Mouse (Mus musculus) cerebellum, adult 2 months (tissue): ENCODE data around the gene Pigt. TPM values are rescaled to one million over a fixed set of nuclear protein-coding genes. Genes with fewer than 3 reads are reported as not detected.
A peak's percentile ranks its signal among the peaks of the same experiment; 100 is the strongest.

Experiments
- DNase-seq, 2 experiments: peaks; one replicate each; pipeline ENCODE4 v3.0.0; 2021
- H3K27ac ChIP-seq: fragments of 200-500 bp; 2 replicates; pipeline ENCODE4 v1.5.1; 2012; ENCODE audit warnings: low read length, control low read depth, inconsistent platforms; ENCODE audit not compliant: insufficient read depth
- H3K27me3 ChIP-seq: fragments of 200-500 bp; 2 replicates; pipeline ENCODE4 v1.6.1; 2012; ENCODE audit warnings: inconsistent platforms, mild to moderate bottlenecking, low read length, moderate library complexity; ENCODE audit not compliant: control insufficient read depth, insufficient read depth
- H3K4me1 ChIP-seq: fragments of 200-500 bp; 2 replicates; pipeline ENCODE4 v1.6.1; 2011; ENCODE audit warnings: low read length; ENCODE audit not compliant: control insufficient read depth, insufficient read depth
- H3K4me3 ChIP-seq: fragments of 200-500 bp; replicated peaks from 2 replicates; pipeline ENCODE3; 2011; ENCODE audit warnings: mild to moderate bottlenecking, low read depth, low read length, control low read depth; ENCODE audit not compliant: insufficient read depth
- CTCF ChIP-seq: fragments of 200-500 bp; IDR thresholded peaks from 2 replicates; pipeline ENCODE4 v1.5.1; 2011; ENCODE audit warnings: low read depth, mild to moderate bottlenecking, control low read depth, low read length, moderate library complexity, borderline replicate concordance; ENCODE audit not compliant: insufficient read depth
- POLR2A ChIP-seq: fragments of 200-500 bp; IDR thresholded peaks from 2 replicates; pipeline ENCODE4 v1.6.1; 2011; ENCODE audit warnings: low read length, control low read depth, borderline replicate concordance; ENCODE audit not compliant: insufficient read depth
- WGBS: fragments of 180-500 bp; shearing (Covaris S2); methylation state at CpG from one replicate; pipeline ENCODE4 v1.1.7; 2018; 5-methylcytosine and 5-hydroxymethylcytosine counted together
- polyA plus RNA-seq: library from polyadenylated mRNA; depleted of rRNA; stranded (reverse); fragments of >200 nt; gene quantifications from 2 replicates; pipeline ENCODE4 v1.2.3, GENCODE M21; 2012

Pigt gene
- polyA plus RNA-seq, 1 experiment: 109 TPM

DNA sequence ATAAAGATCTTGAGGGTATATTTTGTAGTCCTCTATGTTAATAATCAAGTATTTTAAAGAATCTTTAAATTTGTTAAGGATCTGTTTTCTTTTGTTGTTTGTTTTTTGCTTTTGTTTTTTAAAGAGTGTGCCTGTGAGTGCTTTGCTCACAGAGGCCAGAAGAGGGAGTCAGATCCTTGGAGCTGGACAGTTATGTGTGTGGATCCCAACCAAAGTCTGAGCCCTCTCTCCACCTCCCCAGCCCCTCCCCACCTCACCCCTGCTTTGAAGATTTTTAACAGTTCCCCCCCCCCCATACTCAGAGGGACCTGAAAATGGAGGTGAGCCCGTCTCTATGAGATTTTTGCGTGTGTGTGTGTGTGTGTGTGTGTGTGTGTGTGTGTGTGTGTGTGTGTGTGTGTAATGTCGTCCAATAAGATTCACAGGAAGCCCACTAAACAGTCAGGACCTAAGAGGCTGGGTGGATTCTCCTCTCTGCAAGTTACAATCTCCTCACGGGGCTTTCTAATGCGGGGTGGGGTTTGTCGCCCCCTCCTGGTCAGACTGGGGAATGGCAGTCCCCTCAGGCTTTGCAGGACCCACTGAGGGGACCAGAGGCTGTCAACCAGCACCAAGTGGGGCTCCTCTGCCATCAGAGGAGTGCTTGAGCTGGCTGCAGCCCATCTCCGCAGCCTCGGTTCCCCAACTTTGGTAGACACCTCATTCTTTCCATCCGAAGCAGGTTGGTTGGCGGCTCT lies 20.3 kb downstream of the Pigt start:
- H3K27ac ChIP-seq: no peak overlapping the region
- H3K4me1 ChIP-seq: no peaks in the 10 kb centered on the region
- TF ChIP-seq POLR2A (no peak), CTCF (peak; percentile 79; the same call in 1 of the 2 replicates)
- WGBS: 36% methylated on average over 10 of the region's 10 CpGs
- H3K4me3 ChIP-seq: no peak overlapping the region
- no peaks in the 10 kb centered on the region for H3K27me3 ChIP-seq
- peak; percentile 40 to 62 for DNase-seq

DNA sequence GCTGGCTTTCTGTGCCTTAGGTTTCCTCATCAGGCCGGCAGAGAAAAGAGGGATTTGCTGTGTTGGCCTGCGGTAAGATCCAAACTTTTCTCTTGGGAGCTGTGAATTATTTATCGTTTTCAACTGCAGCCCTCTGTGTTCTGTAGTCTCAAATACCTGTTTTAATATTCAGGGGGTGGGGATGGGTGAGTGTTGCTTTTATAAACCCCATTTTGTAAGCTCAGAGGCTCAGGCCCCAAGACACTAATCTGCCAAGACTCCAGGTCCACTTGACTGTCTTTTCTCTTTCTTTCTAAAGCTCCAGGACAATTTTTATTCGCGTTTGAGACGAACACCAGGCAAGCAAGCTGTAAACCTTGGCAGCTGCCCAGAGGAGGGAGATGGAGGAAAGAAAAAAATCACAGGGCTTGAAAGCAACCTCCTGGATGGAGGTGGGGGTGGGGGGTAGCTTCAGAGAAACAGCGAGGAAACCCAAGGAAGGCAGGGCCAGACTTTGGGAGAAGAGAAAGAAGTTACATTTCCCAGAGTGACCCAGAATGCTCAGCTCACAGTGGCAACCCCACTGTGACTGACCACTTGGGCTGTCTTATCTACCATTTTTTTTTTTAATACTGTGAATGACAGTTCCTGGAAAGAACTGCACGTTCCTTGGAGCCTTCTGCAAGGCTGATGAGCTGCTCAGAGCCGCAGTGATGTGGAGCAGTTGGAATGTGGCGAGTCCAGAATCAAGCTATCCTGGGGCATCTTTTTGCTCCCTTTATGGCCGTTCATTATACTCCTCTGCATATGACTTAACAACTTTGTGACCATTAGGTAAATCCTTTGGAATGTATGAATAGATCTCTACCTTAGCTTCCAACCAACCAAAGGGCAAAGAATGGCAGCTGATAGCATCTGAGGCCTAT lies 21.2 kb downstream of the Pigt start:
- no peak for DNase-seq
- H3K27me3 ChIP-seq: no peaks in the 10 kb centered on the region; the same call in 1 of the 2 replicates
- TF ChIP-seq CTCF (no peak), POLR2A (no peak)
- H3K27ac ChIP-seq: no peak overlapping the region
- H3K4me1 ChIP-seq: no peaks in the 10 kb centered on the region
- 42% methylated on average over 11 of the region's 11 CpGs for WGBS
- H3K4me3 ChIP-seq: no peak overlapping the region

DNA sequence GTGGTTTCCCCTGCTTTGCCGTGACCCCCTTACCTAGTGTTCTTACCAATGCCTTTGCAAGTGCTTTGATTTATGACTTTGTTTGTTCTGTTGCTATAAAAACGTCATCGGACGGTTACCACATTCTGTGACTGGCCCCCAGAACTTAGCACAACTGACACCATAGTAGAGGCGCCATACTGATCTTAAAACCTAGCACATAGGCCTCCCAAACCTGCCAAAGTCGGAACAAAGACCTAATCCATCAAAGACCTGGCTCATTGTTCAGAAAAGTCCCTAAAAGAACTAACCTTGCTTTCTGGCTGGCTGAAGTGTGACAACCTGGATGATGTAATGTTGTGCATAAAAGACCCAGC lies 21.8 kb downstream of the Pigt start:
- Histone ChIP-seq H3K4me1 (no peaks in the 10 kb centered on the region), H3K27me3 (no peaks in the 10 kb centered on the region; the same call in 1 of the 2 replicates), H3K4me3 (no peak overlapping the region), H3K27ac (no peak overlapping the region)
- 82% methylated on average over 6 of the region's 6 CpGs for WGBS
- TF ChIP-seq CTCF: no peak
- TF ChIP-seq POLR2A: no peak
- no peak for DNase-seq

DNA sequence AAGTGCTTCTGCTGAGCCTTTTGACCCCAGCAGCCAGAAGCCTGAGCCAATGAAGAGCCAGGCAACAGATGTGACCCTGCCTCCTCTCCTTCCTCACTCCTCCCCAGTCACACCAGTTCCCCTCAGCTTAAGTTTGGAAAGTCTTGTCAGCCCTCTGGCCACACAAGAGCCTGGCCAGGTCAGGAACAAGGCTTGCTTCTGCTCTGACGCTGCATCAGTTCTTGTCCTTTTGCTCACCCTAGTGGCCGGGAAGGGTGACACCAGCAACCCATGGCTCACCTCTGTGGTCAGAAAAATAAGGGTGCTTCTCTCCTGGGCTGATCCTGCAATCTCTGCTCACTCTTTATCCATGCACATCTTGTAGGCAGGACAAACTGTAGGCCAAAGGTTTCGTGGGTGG lies 23.5 kb downstream of the Pigt start:
- DNase-seq: peak in 1 of 2 experiments; percentile 33
- TF ChIP-seq CTCF (peak; percentile 80), POLR2A (no peak)
- Histone ChIP-seq H3K4me3 (no peak overlapping the region), H3K27ac (no peak overlapping the region), H3K27me3 (no peaks in the 10 kb centered on the region; the same call in 1 of the 2 replicates), H3K4me1 (no peaks in the 10 kb centered on the region)
- WGBS: 13% methylated on average over 3 of the region's 3 CpGs

DNA sequence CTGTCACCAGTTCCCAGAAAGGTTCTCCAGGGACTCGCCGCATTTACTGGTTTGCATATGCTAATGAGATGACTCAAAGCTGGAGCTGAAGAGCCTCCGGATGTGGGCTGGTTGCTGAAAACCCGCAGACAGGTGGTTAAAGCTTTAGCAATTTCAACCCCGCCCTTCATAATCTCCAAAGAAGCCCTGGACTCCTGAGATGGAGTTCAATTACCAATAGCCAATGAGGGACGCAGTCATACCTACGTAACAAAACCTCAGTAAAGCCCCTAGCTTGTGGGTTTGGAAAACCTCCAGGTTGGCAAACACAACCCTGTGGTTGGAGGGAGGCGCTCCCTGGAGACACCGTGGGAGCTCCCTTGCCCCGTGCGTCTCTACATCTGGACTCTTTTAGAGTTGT lies 24.5 kb downstream of the Pigt start:
- DNase-seq: no peak

DNA sequence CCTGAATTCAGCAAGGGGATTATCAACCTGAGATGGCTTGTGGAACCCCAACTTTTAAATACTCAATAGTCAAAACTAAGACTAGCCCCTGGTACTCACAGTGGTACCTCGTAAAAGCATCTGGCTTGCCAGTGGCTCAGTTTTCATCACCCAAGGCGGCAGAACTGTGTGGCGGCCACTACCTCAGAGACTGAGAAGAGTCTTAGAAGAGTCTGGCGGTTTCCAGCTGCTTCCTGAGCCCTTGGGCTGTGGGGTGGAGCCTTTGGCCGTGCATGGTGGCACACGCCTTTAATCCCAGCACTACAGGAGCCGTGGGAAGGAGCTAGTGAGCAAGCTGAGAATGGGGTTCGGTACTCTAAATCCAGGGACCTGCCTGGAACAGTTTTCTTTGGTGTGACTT lies 25.0 kb downstream of the Pigt start:
- Histone ChIP-seq H3K4me3 (no peak overlapping the region), H3K27me3 (no peaks in the 10 kb centered on the region; the same call in 1 of the 2 replicates), H3K27ac (no peak overlapping the region), H3K4me1 (no peaks in the 10 kb centered on the region)
- WGBS: 28% methylated on average over 8 of the region's 8 CpGs
- DNase-seq: no peak
- no peak for TF ChIP-seq CTCF
- no peak for TF ChIP-seq POLR2A

More for the DNA sequence above, 24.5 kb downstream of the Pigt start:
- no peaks in the 10 kb centered on the region; the same call in 1 of the 2 replicates for H3K27me3 ChIP-seq
- 10% methylated on average over 11 of the region's 11 CpGs for WGBS
- no peaks in the 10 kb centered on the region for H3K4me1 ChIP-seq
- H3K27ac ChIP-seq: no peak overlapping the region
- H3K4me3 ChIP-seq: no peak overlapping the region
- TF ChIP-seq POLR2A (no peak), CTCF (no peak)

DNA sequence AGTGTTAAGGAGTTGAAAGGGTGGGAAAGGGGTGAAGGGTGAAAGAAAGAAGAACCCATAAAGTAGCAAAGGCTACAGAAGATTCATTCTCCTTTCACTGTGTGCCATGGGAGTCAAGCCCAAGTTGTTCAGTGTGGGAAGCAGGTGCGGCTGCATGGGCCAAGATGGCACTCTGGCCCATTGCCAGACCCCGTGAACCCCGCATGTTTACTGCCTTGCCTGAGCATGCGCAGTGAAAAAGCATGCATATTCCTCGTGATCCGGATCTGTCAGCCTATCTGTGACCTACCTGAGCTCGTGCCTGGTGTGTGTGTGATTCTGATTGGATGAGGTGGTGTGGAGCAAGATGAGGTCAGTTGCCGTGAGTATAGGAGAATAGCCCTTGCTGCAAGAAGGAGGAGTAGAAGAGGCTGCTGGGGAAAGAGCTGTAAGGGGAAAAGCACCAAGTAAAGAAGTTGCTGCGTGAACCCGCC lies 26.0 kb downstream of the Pigt start:
- H3K4me1 ChIP-seq: no peaks in the 10 kb centered on the region
- H3K27ac ChIP-seq: no peak overlapping the region
- peak overlapping the region; percentile 40 for H3K4me3 ChIP-seq
- peak in 1 of 2 experiments; percentile 21 for DNase-seq
- TF ChIP-seq POLR2A (no peak), CTCF (no peak)
- H3K27me3 ChIP-seq: no peaks in the 10 kb centered on the region; the same call in 1 of the 2 replicates
- WGBS: 41% methylated on average over 10 of the region's 10 CpGs

DNA sequence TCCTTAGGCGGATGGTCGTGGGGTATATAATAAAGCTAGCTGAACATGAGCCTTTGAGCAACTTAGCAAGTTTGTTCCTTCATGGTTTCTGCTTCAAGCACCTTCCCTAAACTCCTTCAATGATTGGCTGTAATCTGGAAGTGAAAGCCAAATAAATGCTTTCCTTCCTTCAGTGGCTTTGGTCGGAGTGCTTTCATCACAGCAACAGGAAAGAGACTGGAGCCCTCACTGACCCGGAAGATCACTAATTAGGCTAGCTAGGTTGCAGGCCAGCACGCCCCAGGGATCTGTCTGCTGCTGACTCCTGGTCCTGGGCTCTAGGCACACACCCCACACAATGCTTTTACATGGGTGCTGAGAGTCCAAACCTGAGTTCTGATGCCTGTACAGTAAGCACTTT lies 31.2 kb downstream of the Pigt start:
- WGBS: 60% methylated on average over 5 of the region's 5 CpGs
- Histone ChIP-seq H3K27me3 (no peaks in the 10 kb centered on the region), H3K27ac (no peak overlapping the region), H3K4me3 (no peak overlapping the region), H3K4me1 (no peaks in the 10 kb centered on the region)
- DNase-seq: no peak
- TF ChIP-seq CTCF (no peak), POLR2A (no peak)
